Mouse (Mus musculus) thymus, adult 2 months (tissue): ENCODE results near the gene Clk3. TPM values are rescaled to one million over a fixed set of nuclear protein-coding genes. Genes with fewer than 3 reads are reported as not detected.

Source experiments
- DNase-seq: peaks from one replicate; pipeline ENCODE4 v3.0.0; 2021
- H3K27ac ChIP-seq: fragments of 200-500 bp; 2 replicates; pipeline ENCODE4 v1.5.1; 2012; ENCODE audit warnings: low read length, control low read depth; ENCODE audit not compliant: control insufficient read depth, insufficient read depth
- H3K27me3 ChIP-seq: fragments of 200-500 bp; 2 replicates; pipeline ENCODE4 v1.6.1; 2012; ENCODE audit warnings: mild to moderate bottlenecking, low read length, moderate library complexity, mixed read lengths; ENCODE audit not compliant: control insufficient read depth, insufficient read depth
- H3K36me3 ChIP-seq: fragments of 200-500 bp; 2 replicates; pipeline ENCODE4 v1.6.1; 2012; ENCODE audit warnings: mild to moderate bottlenecking, low read length, moderate library complexity; ENCODE audit not compliant: control insufficient read depth, insufficient read depth
- H3K4me1 ChIP-seq: fragments of 200-500 bp; replicated peaks from 2 replicates; pipeline ENCODE4 v1.6.1; 2012; ENCODE audit warnings: low read length; ENCODE audit not compliant: control insufficient read depth, insufficient read depth
- H3K4me3 ChIP-seq: fragments of 200-500 bp; 2 replicates; pipeline ENCODE4 v1.5.1; 2012; ENCODE audit warnings: mild to moderate bottlenecking, low read length, control low read depth, moderate library complexity; ENCODE audit not compliant: control insufficient read depth, insufficient read depth
- CTCF ChIP-seq: fragments of 200-500 bp; IDR thresholded peaks from 2 replicates; pipeline ENCODE4 v1.5.1; 2012; ENCODE audit warnings: mild to moderate bottlenecking, control low read depth, low read length, moderate library complexity, borderline replicate concordance; ENCODE audit not compliant: control insufficient read depth, poor library complexity, insufficient read depth; ENCODE audit errors: extremely low read depth
- POLR2A ChIP-seq: fragments of 200-500 bp; IDR thresholded peaks from 2 replicates; pipeline ENCODE4 v1.6.1; 2012; ENCODE audit warnings: mild to moderate bottlenecking, low read length, control low read depth, moderate library complexity; ENCODE audit not compliant: control insufficient read depth, poor library complexity, insufficient read depth; ENCODE audit errors: extremely low read depth
- WGBS: fragments of 180-500 bp; shearing (Covaris S2); methylation state at CpG from one replicate; pipeline ENCODE4 v1.1.7; 2018; 5-methylcytosine and 5-hydroxymethylcytosine counted together
- polyA plus RNA-seq: library from polyadenylated mRNA; depleted of rRNA; stranded (reverse); fragments of >200 nt; gene quantifications from 2 replicates; pipeline ENCODE4 v1.2.3, GENCODE M21; 2012

Gene Clk3
- polyA plus RNA-seq, 1 experiment, result 762 TPM

GRCm38 (mm10) chr9:57808771-57809310 is 43.2 kb upstream of the Clk3 start:
- Histone ChIP-seq H3K4me1 (peaks cover 31% of the 10 kb centered on the region), H3K4me3 (no peak overlapping the region), H3K36me3 (peaks cover 21% of the 10 kb centered on the region), H3K27ac (no peak overlapping the region), H3K27me3 (no peaks in the 10 kb centered on the region)
- WGBS, result 98% methylated on average over 5 of the region's 5 CpGs
- no peak for TF ChIP-seq CTCF
- no peak for TF ChIP-seq POLR2A
- no peak for DNase-seq

- H3K4me1 ChIP-seq, result peaks cover 18% of the 10 kb centered on the region
- H3K4me3 ChIP-seq, result no peak overlapping the region
- H3K27me3 ChIP-seq, result no peaks in the 10 kb centered on the region
- peaks cover 21% of the 10 kb centered on the region for H3K36me3 ChIP-seq
- 68% methylated on average over 4 of the region's 4 CpGs for WGBS
- TF ChIP-seq POLR2A (no peak), CTCF (no peak)
- no peak overlapping the region for H3K27ac ChIP-seq
- DNase-seq, result peak; percentile 46
Measured at GRCm38 (mm10) chr9:57807174-57807651, 41.6 kb upstream of the Clk3 start.

- Histone ChIP-seq H3K4me1 (peaks cover 14% of the 10 kb centered on the region), H3K27ac (no peak overlapping the region), H3K4me3 (no peak overlapping the region), H3K36me3 (peaks cover 21% of the 10 kb centered on the region), H3K27me3 (no peaks in the 10 kb centered on the region)
- no peak for DNase-seq
- TF ChIP-seq CTCF (no peak), POLR2A (no peak)
- WGBS, result 19% methylated on average over 1 of the region's 1 CpGs
Measured at GRCm38 (mm10) chr9:57806066-57806481, 40.4 kb upstream of the Clk3 start.

GRCm38 (mm10) chr9:57805087-57805737 is 39.6 kb upstream of the Clk3 start:
- 69% methylated on average over 10 of the region's 10 CpGs for WGBS
- DNase-seq, result no peak
- no peaks in the 10 kb centered on the region for H3K27me3 ChIP-seq
- H3K36me3 ChIP-seq, result peaks cover 16% of the 10 kb centered on the region
- H3K4me1 ChIP-seq, result peaks cover 19% of the 10 kb centered on the region
- no peak overlapping the region for H3K4me3 ChIP-seq
- TF ChIP-seq POLR2A (no peak), CTCF (no peak)
- no peak overlapping the region for H3K27ac ChIP-seq

GRCm38 (mm10) chr9:57803839-57804238 is 38.2 kb upstream of the Clk3 start:
- DNase-seq, result no peak
- Histone ChIP-seq H3K27ac (no peak overlapping the region), H3K36me3 (peaks cover 7% of the 10 kb centered on the region; the same call in 1 of the 2 replicates), H3K27me3 (no peaks in the 10 kb centered on the region), H3K4me1 (peaks cover 19% of the 10 kb centered on the region), H3K4me3 (no peak overlapping the region)
- TF ChIP-seq POLR2A, result no peak
- TF ChIP-seq CTCF, result no peak
- 93% methylated on average over 4 of the region's 4 CpGs for WGBS

GRCm38 (mm10) chr9:57803047-57803446 is 37.4 kb upstream of the Clk3 start:
- Histone ChIP-seq H3K4me3 (no peak overlapping the region), H3K4me1 (peaks cover 19% of the 10 kb centered on the region), H3K27ac (no peak overlapping the region), H3K36me3 (peaks cover 4% of the 10 kb centered on the region), H3K27me3 (no peaks in the 10 kb centered on the region)
- no peak for TF ChIP-seq POLR2A
- no peak for TF ChIP-seq CTCF
- 69% methylated on average over 3 of the region's 3 CpGs for WGBS
- no peak for DNase-seq
